Mouse (Mus musculus): ENCODE measurements around the gene Ptpra.

GRCm38 (mm10) chr2:130521927-130522326, 71.8 kb downstream of the Ptpra start:
- TF ChIP-seq CTCF (IDR thresholded peaks at IDR 0.05; ENCODE audit: extremely low read depth, insufficient read depth, insufficient read length, insufficient replicate concordance) = no peak
- TF ChIP-seq POLR2A (IDR thresholded peaks at IDR 0.05; ENCODE audit: low read depth, low read length) = no peak

All from spleen, adult 2 months (tissue).